Mouse (Mus musculus): Measurements from ENCODE around the gene Hdgfl2. TPM values are rescaled to one million over a fixed set of nuclear protein-coding genes. Genes with fewer than 3 reads are reported as not detected.
A peak's percentile ranks its signal among the peaks of the same experiment; 100 is the strongest.
"Not testable (repeated sequence)": the region's sequence is repeated elsewhere in the genome, so short reads cannot be mapped to it uniquely, and the experiment has no call there.

The Hdgfl2 gene
- polyA plus RNA-seq, 1 experiment from 2014 or later = 145 TPM

GRCm38 (mm10) chr17:56066451-56066850 lies 13.0 kb upstream of the Hdgfl2 start:
- ATAC-seq (ENCODE audit: low FRiP score, low read depth) = no peak
- Histone ChIP-seq H3K9me3 (no peaks in the 10 kb centered on the region), H3K4me1 (replicated peaks) (no peaks in the 10 kb centered on the region), H3K27me3 (no peaks in the 10 kb centered on the region), H3K27ac (replicated peaks) (no peak overlapping the region), H3K4me2 (no peak overlapping the region), H3K36me3 (peaks cover 59% of the 10 kb centered on the region), H3K4me3 (no peak overlapping the region), H3K9ac (no peak overlapping the region)

GRCm38 (mm10) chr17:56069066-56069465 lies 10.4 kb upstream of the Hdgfl2 start:
- Histone ChIP-seq H3K27ac (replicated peaks) (no peak overlapping the region), H3K4me2 (no peak overlapping the region), H3K9me3 (no peaks in the 10 kb centered on the region), H3K4me3 (no peak overlapping the region), H3K4me1 (replicated peaks) (peaks cover 7% of the 10 kb centered on the region), H3K36me3 (peaks cover 73% of the 10 kb centered on the region), H3K9ac (no peak overlapping the region), H3K27me3 (no peaks in the 10 kb centered on the region)
- no peak; the same call in 1 of the 2 replicates for ATAC-seq (ENCODE audit: low FRiP score, low read depth)
- WGBS = 98% methylated on average over 14 of the region's 14 CpGs

GRCm38 (mm10) chr17:56071126-56071525 lies 8.3 kb upstream of the Hdgfl2 start:
- Histone ChIP-seq H3K4me3 (no peak overlapping the region), H3K4me1 (replicated peaks) (peaks cover 17% of the 10 kb centered on the region), H3K27ac (replicated peaks) (no peak overlapping the region), H3K4me2 (no peak overlapping the region), H3K9me3 (no peaks in the 10 kb centered on the region), H3K9ac (no peak overlapping the region), H3K27me3 (no peaks in the 10 kb centered on the region), H3K36me3 (peaks cover 71% of the 10 kb centered on the region)
- ATAC-seq (ENCODE audit: low FRiP score, low read depth) = no peak

GRCm38 (mm10) chr17:56072243-56072642 lies 7.2 kb upstream of the Hdgfl2 start:
- no peak overlapping the region for H3K4me2 ChIP-seq
- no peaks in the 10 kb centered on the region for H3K9me3 ChIP-seq
- H3K9ac ChIP-seq = no peak overlapping the region
- no peak overlapping the region for H3K4me3 ChIP-seq
- no peaks in the 10 kb centered on the region for H3K27me3 ChIP-seq
- ATAC-seq (ENCODE audit: low FRiP score, low read depth) = no peak
- peaks cover 17% of the 10 kb centered on the region for H3K4me1 ChIP-seq (replicated peaks)
- no peak overlapping the region for H3K27ac ChIP-seq (replicated peaks)
- WGBS = 91% methylated on average over 5 of the region's 5 CpGs
- H3K36me3 ChIP-seq = peaks cover 62% of the 10 kb centered on the region

GRCm38 (mm10) chr17:56074097-56074826 lies 5.2 kb upstream of the Hdgfl2 start:
- H3K4me3 ChIP-seq = peak overlapping the region; percentile 98
- peak overlapping the region; percentile 96 for H3K27ac ChIP-seq (replicated peaks)
- ATAC-seq (ENCODE audit: low FRiP score, low read depth) = peak; percentile 0; the same call in 1 of the 2 replicates
- H3K4me1 ChIP-seq (replicated peaks) = peaks cover 21% of the 10 kb centered on the region
- WGBS = 8% methylated on average over 22 of the region's 22 CpGs
- H3K27me3 ChIP-seq = no peaks in the 10 kb centered on the region
- peaks cover 42% of the 10 kb centered on the region for H3K36me3 ChIP-seq
- H3K9me3 ChIP-seq = no peaks in the 10 kb centered on the region
- peak overlapping the region; percentile 88 for H3K4me2 ChIP-seq
- peak overlapping the region; percentile 89 for H3K9ac ChIP-seq

- Histone ChIP-seq H3K9ac (peak within 1 kb of the TSS; percentile 89), H3K27ac (replicated peaks) (peak within 1 kb of the TSS; percentile 96), H3K4me3 (peak within 1 kb of the TSS; percentile 98), H3K36me3 (peaks cover 36% of the 10 kb centered on the region), H3K9me3 (no peaks in the 10 kb centered on the region), H3K4me2 (peak within 1 kb of the TSS; percentile 88), H3K27me3 (no peaks in the 10 kb centered on the region), H3K4me1 (replicated peaks) (peaks cover 21% of the 10 kb centered on the region)
- ATAC-seq (ENCODE audit: low FRiP score, low read depth) = peak; percentile 40
- WGBS = under 1% methylated on average over 35 of the region's 35 CpGs
These were observed 4.6 kb upstream of the Hdgfl2 start, which contains the start of gene Ubxn6 for GRCm38 (mm10) chr17:56074827-56075208. Ubxn6 (minus strand) TSS chr17:56075028.

GRCm38 (mm10) chr17:56077523-56077922 lies 1.9 kb upstream of the Hdgfl2 start:
- no peak for ATAC-seq (ENCODE audit: low FRiP score, low read depth)
- no peaks in the 10 kb centered on the region for H3K27me3 ChIP-seq

GRCm38 (mm10) chr17:56078361-56078760 lies 1.1 kb upstream of the Hdgfl2 start:
- H3K9me3 ChIP-seq; H3K9ac ChIP-seq; H3K27me3 ChIP-seq; ATAC-seq (ENCODE audit: low FRiP score, low read depth); H3K36me3 ChIP-seq: not testable (repeated sequence)
- Histone ChIP-seq H3K27ac (replicated peaks) (peak overlapping the region; percentile 79), H3K4me3 (peak overlapping the region; percentile 65), H3K4me1 (replicated peaks) (peaks cover 54% of the 10 kb centered on the region), H3K4me2 (peak overlapping the region; percentile 78)
- 65% methylated on average over 9 of the region's 9 CpGs for WGBS

More at GRCm38 (mm10) chr17:56077523-56077922, 1.9 kb upstream of the Hdgfl2 start:
- Histone ChIP-seq H3K4me1 (replicated peaks) (peaks cover 47% of the 10 kb centered on the region), H3K27ac (replicated peaks) (no peak overlapping the region), H3K36me3 (peaks cover 11% of the 10 kb centered on the region), H3K4me2 (no peak overlapping the region), H3K4me3 (no peak overlapping the region), H3K9me3 (no peaks in the 10 kb centered on the region), H3K9ac (no peak overlapping the region)
- WGBS = 93% methylated on average over 5 of the region's 5 CpGs

- Histone ChIP-seq H3K4me2 (peak overlapping the region; percentile 78), H3K4me3 (peak overlapping the region; percentile 65), H3K27me3 (no peaks in the 10 kb centered on the region), H3K9me3 (no peaks in the 10 kb centered on the region), H3K36me3 (peaks cover 2% of the 10 kb centered on the region; the same call in 1 of the 2 replicates), H3K9ac (peak overlapping the region; percentile 65), H3K27ac (replicated peaks) (peak overlapping the region; percentile 63), H3K4me1 (replicated peaks) (peaks cover 44% of the 10 kb centered on the region)
- 3% methylated on average over 11 of the region's 11 CpGs for WGBS
- ATAC-seq (ENCODE audit: low FRiP score, low read depth) = no peak
These were observed 487 bp downstream of the Hdgfl2 start for GRCm38 (mm10) chr17:56079921-56080320.

GRCm38 (mm10) chr17:56080781-56081585 lies 1.5 kb downstream of the Hdgfl2 start:
- ATAC-seq (ENCODE audit: low FRiP score, low read depth) = peak; percentile 25
- Histone ChIP-seq H3K4me3 (peak overlapping the region; percentile 65), H3K36me3 (peaks cover 2% of the 10 kb centered on the region; the same call in 1 of the 2 replicates), H3K9me3 (no peaks in the 10 kb centered on the region), H3K27me3 (no peaks in the 10 kb centered on the region), H3K4me1 (replicated peaks) (peaks cover 38% of the 10 kb centered on the region), H3K9ac (peak overlapping the region; percentile 65), H3K27ac (replicated peaks) (peak overlapping the region; percentile 30; the same call in 1 of the 2 replicates), H3K4me2 (peak overlapping the region; percentile 78)
- WGBS = 5% methylated on average over 8 of the region's 8 CpGs

GRCm38 (mm10) chr17:56092312-56092711 lies 12.9 kb downstream of the Hdgfl2 start:
- Histone ChIP-seq H3K9ac (no peak overlapping the region), H3K4me3 (no peak overlapping the region), H3K4me2 (no peak overlapping the region), H3K27ac (replicated peaks) (no peak overlapping the region), H3K27me3 (no peaks in the 10 kb centered on the region), H3K9me3 (no peaks in the 10 kb centered on the region), H3K36me3 (peaks cover 42% of the 10 kb centered on the region), H3K4me1 (replicated peaks) (no peaks in the 10 kb centered on the region)
- 92% methylated on average over 1 of the region's 1 CpGs for WGBS
- no peak for ATAC-seq (ENCODE audit: low FRiP score, low read depth)

- Histone ChIP-seq H3K27me3 (no peaks in the 10 kb centered on the region), H3K4me2 (no peak overlapping the region), H3K4me1 (replicated peaks) (no peaks in the 10 kb centered on the region), H3K4me3 (no peak overlapping the region), H3K9me3 (no peaks in the 10 kb centered on the region), H3K9ac (no peak overlapping the region), H3K36me3 (peaks cover 47% of the 10 kb centered on the region), H3K27ac (replicated peaks) (no peak overlapping the region)
- ATAC-seq (ENCODE audit: low FRiP score, low read depth) = no peak
- 95% methylated on average over 1 of the region's 1 CpGs for WGBS
These were observed 13.4 kb downstream of the Hdgfl2 start for GRCm38 (mm10) chr17:56092794-56093193.

Measured in hindbrain, embryonic 15.5 days (tissue).